Mouse (Mus musculus) megakaryocyte, embryonic 14.5 days (primary cell): ENCODE results near the gene Mapkapk3.

ENCODE experiments used
- FLI1 ChIP-seq: IDR thresholded peaks from 2 replicates; pipeline ENCODE4 v1.6.1; 2012; ENCODE audit warnings: low read length, inconsistent platforms, mixed read lengths
- GATA1 ChIP-seq: IDR thresholded peaks from 3 replicates; pipeline ENCODE4 v1.6.1; 2012; ENCODE audit warnings: mixed read lengths, low read length, inconsistent platforms, borderline replicate concordance

GRCm38 (mm10) chr9:107289211-107290076 lies at the start of gene Mapkapk3:
- TF ChIP-seq GATA1 (no peak), FLI1 (no peak)
